Mouse (Mus musculus) adrenal gland, postnatal 4 days (tissue): ENCODE data around the gene Ccar1. TPM values are rescaled to one million over a fixed set of nuclear protein-coding genes. Genes with fewer than 3 reads are reported as not detected.
"Not testable (repeated sequence)": the region's sequence is repeated elsewhere in the genome, so short reads cannot be mapped to it uniquely, and the experiment has no call there.

Experiments used
- DNase-seq, 2 experiments: peaks; one replicate each; pipeline ENCODE4 v3.0.0; 2021 to 2022; ENCODE audit warnings: low spot score in 2 of 2, mixed read lengths in 2 of 2
- long read RNA-seq, 2 experiments: library from polyadenylated mRNA; stranded (forward); transcript quantifications; one replicate each; pipeline ENCODE4 v2.0.0; 2021
- total RNA-seq, 2 experiments: library from RNA; stranded (reverse); gene quantifications; 2 replicates each; pipeline ENCODE4 v1.2.3; 2021

Gene Ccar1
- 10 to 100 TPM; 89.8 to 93.2 TPM for total RNA-seq
- long read RNA-seq, experiment 1, full-length matches to known transcripts, result 10 of 29 reads
- long read RNA-seq, experiment 1, partial matches to known transcripts, result 10 of 29 reads
- long read RNA-seq, experiment 1, other reads (novel, unspliced or antisense), result 9 of 29 reads
- long read RNA-seq, experiment 2, full-length matches to known transcripts, result 13 of 61 reads
- long read RNA-seq, experiment 2, partial matches to known transcripts, result 35 of 61 reads
- long read RNA-seq, experiment 2, other reads (novel, unspliced or antisense), result 13 of 61 reads

DNA sequence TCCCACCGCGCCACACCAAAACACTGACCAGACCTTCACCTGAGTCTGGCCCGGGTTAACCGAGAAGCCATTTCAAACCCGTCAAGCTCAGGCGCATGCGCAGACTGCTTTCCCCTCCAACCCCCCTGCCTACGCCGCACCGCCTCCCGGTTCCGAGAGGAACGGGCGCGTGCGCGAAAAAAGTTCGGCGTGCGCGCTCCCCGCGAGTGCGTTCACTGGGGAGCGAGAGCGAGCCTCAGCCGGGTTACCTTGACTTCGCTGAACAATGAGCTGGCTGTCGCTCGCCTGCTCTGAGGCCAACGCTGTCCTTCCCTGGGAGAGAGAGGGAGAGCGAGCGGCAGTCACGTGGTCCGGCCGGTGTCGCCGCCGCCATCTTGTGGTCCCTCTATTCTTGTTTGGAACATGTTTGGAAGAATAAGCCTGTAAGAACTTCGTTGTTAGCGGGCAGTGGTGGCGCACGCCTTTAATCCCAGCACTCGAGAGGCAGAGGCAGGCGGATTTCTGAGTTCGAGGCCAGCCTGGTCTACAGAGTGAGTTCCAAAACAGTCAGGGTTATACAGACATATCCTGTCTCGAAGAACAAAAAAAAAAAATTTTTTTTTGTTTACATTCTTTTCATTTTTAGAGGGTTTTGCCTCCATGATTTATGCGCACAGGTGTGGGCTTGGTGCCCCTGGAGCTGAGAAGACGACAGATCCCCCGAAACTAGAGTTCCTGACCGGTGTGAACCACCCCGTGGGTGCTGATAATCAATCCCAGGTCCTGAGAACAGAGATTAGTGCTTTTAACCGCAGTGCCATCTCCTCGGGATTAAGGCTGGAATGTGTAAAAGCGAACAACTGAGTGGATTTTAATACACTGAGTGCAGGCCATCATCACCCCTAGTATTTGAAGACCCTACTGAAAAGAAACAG lies at the start of gene Ccar1:
Ccar1 (minus strand) TSS at position 110 of the 914 bp plus-strand sequence.
- peak; percentile 98 for DNase-seq

DNA sequence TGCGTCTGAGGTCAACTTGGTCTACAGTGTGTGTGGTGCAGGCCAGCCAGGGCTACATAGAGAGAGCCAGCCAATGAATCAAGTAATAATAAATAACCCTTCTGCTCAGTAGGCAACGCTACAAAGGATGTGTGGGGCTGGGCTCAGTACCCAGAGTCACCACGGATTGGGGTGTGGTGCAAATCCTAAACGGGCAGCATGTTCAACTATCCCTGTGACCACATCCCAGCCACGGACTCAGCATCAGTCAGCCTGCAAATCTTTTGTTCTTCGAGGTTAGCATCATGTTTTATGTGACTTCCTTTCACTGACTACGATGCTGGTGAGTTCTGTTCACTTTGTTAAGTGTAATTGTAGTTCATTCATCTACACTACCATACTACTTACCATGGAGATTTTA lies 48.6 kb upstream of the Ccar1 start:
- no peak for DNase-seq

DNA sequence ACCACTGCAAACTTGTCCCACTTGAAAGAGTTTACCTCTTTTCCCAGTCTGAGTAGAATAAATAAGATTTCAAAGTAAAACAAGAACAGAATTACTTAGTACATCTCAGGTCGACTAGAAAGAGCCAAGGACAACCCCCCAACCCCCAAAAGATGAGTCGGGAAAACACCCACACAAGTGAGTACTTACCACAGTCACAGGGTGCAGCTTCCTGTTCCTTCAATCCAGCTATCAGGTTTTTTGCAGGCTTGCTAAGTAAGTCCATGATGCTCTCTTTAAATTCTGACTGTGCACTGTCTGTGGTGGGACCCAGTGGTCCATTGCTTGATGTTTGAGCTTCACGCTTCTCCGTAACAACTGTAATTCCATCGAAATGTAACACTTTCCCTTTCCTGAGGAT lies 45.9 kb upstream of the Ccar1 start:
- DNase-seq, result no peak

DNA sequence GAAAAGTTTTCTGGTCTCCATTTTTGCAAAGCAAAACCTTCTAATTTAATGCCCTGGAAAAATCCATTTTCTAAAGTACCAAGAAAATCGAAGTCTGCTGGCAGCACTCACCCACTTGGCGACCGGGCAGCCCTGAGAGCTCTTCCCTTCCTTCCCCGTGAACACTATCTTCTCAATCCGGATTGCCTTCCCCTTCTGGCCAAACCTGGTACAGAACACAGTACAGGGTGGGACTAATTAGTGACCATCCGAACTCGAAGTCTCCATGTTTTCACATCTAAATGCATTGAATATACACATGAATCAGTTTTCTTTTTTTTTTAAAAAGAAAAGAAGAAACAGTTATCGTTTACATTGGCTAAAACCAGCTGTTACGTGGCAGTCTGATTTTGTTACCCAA lies 40.7 kb upstream of the Ccar1 start:
- no peak for DNase-seq

DNA sequence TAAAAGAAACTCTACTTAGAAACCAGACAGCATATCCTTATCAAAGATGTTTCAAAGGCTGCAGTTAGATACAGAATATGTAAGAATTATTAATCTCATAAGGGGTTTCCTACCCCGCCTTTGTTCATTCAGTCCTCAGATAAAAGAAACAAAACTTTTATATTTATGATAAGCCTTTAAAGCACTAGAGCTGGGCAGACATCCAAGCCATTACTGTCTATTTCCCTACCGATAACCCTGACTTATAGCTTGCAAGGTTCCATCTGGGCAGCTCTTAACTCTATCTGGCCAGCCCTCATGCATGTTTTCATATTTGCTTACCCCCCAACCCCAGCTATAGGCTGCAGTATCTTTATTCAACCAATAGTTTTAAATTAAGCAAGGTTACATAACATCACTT lies 39.5 kb upstream of the Ccar1 start:
- no peak for DNase-seq

DNA sequence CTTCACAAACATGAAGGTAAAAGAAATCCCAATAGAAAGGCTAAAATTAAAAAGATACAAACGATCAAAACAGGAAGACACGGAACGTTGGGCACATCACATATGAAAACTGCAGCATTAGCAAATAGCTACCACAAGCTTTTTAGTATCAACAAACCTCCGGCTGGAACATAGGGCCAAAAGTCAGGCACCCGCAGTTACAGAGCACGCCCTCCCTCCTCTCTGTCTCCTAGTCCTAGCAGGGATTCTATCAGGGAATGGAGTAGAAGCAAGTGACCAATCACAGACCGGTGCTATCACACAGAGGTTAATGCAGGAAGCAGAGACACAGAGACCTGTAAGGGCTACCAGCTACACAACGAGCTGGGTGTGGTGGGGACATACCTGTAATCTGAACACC lies 32.4 kb upstream of the Ccar1 start:
- DNase-seq, result no peak

DNA sequence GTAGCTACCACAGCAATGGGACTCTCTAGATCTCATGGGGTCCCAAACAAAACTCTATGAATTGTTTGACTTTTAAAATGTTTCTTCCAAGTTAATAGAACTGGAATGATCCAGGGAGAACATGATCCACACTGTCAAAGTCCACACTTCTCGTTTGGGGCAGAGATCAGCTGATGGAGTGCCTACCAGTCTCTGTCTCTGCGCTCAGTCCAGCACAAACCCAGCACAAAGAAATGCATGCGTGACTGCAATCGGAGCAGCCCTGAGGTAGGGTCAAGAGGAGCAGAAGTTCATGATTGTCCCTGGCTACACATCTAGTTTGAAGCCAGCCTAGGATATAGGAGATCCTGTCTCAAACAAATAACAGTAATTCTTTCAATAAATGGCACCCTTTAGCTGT lies 31.3 kb upstream of the Ccar1 start:
- no peak for DNase-seq

DNA sequence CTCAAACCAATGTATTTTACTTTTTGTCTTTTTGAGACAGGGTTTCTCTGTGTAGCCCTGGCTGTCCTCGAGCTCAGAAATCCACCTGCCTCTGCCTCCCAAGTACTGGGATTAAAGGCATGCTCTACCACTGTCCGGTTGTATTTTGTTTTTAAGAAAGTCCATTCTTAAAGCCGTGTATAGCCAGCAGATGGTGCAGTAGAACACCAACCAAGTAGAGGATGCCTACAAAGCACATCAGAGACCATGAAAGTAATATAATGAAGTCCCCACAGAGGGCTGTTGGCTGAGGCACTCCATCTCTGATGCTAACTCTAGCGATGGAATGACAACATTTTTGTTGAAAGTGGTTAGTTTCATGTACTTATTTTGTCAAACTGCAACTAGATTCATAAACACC lies 17.9 kb upstream of the Ccar1 start:
- DNase-seq, result no peak

DNA sequence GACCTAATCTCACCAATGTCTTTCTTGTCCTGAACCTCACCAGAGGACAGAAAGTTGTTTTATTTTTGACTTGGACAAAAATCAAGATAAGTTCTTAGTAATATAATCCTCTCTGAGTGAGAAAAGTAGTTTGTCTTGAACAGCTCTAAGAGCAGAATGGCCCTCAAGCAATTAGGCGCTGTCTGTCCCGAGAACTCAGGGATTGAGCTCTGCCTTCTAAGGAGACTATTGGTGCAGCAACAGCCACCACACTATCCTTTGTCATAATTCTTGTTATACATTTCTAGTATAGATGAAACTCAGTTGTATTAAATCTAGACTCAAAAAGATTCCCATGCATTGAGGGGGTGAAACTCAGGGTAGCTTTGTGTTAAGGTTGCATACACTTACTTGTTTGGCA lies 16.7 kb upstream of the Ccar1 start:
- no peak for DNase-seq

DNA sequence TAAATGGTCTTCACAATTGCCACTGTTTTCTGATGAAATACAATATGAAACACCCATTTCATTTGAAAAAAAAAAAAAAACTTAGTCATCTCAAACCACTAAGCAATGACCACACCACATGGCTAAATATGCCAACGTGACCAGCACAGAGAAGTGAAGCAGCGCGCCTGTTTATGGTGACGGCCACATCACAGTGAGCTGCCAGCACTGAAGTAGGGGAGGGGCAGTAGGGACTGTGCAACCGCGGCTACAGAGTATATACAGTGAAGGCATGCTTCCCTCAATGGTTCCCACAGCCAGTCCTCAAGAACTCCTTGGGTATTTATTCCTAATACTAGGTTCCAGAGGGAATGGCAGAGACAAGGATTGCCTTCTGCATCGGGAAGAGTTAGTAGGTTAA lies 16.2 kb upstream of the Ccar1 start:
- DNase-seq, result no peak

DNA sequence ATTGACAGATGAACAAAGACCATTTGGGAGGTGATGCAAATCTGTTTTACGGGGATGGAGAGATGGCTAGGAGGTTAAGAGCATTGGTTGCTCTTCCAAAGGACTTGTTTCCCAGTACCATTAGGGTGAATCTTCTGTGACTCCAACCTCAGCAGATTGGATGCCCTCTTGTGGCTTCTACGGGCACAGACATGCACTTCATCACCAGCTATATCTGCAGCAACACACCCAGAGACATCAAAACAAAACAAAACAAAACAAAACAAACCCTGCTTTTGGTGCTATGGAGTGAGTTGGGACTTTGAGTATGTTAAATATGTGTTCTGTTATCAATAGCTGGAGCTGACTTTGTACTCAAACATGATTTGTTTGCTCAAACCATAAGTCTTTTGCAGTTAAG lies 12.0 kb upstream of the Ccar1 start:
- DNase-seq, result no peak

DNA sequence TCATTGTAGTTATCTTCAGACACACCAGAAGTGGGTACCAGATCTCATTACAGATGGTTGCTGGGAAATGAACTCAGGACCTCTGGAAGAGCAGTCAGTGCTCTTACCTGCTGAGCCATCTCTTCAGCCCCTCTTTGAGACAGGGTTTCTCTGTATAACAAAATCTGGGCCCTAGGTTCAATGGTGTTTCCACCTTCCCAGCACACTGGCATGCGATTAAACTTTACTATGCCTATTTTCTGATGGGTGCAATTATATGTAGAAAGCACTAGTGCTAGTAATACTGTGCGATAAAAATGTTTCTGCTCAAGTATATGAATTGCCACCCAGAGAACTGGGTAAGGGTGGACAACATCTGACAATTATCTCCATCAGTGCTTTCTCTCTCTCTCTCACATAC lies 11.2 kb upstream of the Ccar1 start:
- no peak for DNase-seq

DNA sequence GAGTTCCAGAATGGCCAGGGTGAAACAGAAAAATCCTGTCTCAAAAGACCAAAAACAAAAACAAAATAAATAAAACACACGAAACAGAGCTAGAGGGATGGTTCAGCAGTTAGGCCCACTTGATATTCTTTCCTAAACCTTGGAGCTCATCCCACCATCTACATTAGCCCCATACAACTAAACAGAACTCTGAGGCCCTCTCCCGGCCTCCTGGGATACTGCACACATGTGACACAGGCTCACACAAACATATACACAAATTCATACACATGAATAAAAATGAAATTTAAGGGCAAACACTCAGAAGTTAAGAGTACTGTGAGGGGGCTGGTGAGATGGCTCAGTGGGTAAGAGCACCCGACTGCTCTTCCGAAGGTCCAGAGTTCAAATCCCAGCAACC lies 2.1 kb upstream of the Ccar1 start:
- no peak for DNase-seq

DNA sequence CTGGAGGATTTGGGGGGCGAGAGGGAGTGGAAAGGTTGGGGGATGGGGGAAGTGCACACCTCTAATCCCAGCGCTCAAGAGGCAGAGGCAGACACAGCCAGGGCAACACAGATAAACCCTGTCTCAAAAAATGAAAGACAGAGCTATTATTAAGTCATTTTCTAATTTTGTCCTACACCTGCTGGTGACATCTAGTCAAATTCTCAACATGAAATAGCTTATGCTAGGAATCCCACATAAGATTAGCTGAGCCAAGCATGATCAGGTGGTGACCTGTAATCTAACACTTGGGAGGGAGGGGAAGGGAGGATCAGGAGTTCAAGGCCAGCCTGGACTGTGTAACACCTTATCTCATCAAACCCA lies 986 bp upstream of the Ccar1 start:
- DNase-seq, result no peak

DNA sequence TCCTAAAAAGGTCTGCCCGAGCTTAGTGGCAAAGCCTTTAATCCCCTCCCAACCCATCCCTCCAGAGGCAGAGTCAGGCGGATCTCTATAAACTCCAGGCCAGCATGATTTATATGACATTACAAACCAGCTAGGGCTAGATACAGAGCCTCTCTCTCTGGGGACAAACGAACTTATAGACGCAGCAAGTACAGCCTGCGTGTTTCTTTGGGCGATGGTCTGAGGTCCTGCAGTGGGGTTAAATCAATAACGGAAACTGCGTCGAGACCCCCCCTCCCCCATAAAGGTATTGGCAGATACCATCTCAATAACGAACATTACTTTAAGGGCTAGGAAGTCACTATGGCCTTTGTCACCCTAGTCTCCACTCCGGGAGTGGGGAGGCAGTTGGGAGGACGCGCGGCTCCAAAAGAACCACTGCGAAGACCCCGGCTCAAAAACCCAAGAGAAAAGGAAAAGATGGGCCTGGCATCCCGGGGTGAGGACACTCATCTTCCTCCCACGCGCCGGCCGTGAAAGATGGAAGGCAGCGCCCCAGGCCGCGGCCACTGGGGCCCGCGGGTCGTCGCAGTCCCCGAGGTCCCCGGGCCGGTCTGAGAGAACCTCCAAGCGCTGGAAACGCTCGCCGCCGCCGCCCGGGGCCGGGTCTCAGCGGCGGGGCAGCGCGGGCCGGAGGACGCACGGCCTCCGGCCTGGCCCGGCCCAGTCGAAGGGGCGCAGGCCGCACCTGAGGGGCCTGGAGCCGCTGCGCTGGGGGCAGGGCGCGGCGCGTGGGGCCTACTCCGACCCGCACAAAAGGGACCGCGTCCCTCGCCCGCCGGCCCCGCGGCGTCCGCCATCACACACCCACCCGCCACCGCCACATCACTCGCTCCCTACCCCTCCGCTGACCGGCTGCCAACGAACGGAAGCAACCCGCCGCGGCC lies 572 bp downstream of the Ccar1 start:
- peak in 1 of 2 experiments; percentile 12 for DNase-seq

DNA sequence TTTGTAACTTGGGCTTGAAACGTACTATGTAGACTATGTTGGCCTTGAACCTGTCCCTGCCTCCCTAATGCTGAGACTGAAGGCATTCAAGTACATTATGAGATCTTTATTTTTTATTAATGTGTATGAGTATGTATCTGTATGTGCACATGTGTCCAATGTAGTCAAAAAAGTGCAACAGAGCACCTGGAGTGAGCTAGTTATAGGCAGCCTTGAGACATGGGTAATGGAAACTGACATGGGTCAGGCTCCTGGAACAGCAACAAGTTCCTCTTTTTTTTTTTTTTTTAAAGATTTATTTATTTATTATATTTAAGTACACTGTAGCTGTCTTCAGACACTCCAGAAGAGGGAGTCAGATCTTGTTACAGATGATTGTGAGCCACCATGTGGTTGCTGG lies 10.3 kb downstream of the Ccar1 start:
- DNase-seq, result not testable (repeated sequence)

DNA sequence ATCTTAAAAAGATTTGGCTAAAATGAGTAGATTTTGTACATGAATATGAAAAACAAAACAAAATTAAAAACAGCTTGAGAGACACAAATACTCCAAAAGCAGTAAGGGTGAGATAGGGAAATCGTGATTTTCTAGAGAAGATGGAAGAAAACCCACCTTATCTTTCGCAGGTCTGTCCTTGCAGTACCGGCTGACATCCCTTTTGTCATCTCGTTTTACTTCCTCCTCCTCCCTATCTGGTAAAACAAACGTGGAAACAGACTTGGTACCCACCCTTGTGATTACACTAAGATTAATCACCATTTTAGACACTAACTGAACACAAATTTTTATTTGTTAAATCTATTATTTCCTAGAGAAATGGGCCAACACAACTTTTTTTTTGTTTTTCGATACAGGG lies 41.3 kb downstream of the Ccar1 start:
- DNase-seq, result no peak

DNA sequence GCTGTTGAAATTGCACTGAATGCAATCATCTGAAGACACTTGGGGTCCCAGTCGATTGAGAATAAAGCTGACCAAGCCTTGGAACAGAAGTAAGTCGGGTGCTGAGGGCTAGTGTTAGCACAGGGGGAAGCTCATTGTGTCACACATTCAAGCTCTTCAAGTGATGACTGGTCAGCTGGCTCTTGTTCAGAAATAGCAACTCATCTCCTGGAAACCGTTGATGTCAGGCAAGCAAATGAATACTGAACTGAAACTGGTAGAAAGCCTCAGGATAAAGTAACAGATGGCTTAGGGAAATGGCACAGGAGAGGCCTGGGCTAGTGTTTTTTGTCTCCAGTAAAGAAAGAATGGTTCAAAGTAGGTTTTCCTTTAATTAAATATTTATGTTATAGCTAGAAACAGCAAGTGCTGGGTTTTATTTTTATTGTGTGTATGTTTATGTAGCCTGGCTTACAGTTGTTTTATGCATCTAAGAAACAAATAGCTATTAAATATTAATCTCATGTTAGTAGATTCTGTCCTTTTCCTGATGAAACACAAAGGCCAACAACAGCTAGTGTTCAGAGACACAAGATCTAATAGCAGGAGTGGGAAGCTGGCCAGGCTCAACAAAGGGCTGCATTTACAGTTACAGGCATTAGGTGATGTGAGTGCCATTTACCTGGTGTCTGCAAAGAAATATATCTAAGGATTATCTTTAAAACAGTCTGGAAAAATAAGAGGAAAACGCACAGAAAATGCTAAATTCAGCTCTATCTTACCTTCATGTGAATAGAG lies 51.9 kb downstream of the Ccar1 start:
- DNase-seq, result no peak

DNA sequence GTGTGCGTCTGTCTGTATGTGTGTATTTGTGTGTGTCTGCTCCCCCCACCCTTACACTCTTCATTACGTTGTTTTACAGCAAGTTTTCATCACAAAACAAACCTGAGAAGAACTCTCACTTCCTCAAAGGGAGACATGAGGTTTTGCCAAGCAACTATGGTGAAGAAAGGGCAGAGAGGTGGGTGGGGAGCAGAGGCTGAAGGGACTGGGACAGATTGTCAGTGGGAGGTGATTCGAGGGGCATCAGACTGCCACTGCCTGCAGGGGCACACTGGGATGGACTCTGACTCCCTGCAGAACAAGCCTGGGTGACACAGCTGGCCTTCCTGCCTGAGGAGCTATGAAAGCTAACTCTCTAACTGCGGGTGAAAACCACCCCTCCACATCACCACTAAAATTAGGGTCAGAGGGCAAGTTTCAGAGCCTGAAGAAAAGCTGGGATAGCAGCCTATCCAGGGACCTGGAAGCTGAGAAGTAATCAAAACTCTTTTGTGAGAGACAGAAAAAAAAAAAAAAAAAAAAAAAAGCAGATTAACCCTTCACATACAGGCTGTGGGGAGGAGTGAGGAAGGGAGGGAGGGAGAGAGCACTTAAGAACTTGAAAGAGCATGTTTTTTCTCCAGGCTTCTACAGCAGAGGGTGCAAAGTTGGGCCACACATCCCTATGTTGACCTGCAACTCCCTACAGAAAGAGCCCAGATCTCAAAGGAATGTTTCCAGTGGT lies 55.0 kb downstream of the Ccar1 start:
- DNase-seq, result no peak

DNA sequence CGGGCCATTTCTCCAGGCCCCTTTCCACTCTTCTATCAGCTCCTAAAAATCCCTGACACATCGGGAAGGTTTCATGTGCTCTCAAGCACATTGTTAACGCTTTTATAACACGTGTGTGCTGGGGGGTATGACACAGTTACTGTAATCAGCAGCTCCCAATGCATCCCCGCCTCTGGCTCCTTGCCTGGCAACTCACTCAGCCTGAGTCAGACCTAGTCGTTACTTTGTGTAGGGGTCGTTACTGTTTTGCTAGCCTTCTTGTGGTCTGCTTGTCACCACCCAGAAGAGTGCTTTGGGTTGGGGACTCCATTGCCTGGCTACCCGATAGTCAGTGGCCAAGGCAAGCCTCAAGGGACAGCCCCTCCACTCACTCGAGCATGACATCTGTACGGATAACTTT lies 61.3 kb downstream of the Ccar1 start:
- no peak for DNase-seq
